Mouse (Mus musculus): ENCODE measurements around the gene Fgfr2.

Fgfr2 gene

DNA sequence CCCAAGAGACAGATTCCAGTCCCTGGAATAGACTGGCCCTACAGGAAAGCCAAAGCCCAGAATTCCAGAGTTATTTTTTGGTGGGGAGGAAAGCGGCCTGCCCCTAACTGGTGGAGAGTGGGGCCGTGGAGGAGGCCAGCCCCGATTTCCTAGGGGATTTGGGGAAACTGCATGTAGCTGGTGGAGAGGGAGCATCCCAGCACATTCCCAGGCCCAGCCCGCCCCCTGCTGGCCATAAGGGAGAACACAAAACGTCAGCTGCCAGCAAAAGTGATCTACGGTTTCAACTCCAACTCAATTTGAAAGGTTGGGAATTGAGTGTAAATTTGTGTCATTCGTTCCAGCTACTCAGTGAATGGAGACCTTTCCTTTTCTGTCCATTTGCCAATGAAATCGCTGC, 909.7 kb downstream of the Fgfr2 start:
- DNase-seq (ENCODE audit: low spot score) = peak; percentile 53

DNA sequence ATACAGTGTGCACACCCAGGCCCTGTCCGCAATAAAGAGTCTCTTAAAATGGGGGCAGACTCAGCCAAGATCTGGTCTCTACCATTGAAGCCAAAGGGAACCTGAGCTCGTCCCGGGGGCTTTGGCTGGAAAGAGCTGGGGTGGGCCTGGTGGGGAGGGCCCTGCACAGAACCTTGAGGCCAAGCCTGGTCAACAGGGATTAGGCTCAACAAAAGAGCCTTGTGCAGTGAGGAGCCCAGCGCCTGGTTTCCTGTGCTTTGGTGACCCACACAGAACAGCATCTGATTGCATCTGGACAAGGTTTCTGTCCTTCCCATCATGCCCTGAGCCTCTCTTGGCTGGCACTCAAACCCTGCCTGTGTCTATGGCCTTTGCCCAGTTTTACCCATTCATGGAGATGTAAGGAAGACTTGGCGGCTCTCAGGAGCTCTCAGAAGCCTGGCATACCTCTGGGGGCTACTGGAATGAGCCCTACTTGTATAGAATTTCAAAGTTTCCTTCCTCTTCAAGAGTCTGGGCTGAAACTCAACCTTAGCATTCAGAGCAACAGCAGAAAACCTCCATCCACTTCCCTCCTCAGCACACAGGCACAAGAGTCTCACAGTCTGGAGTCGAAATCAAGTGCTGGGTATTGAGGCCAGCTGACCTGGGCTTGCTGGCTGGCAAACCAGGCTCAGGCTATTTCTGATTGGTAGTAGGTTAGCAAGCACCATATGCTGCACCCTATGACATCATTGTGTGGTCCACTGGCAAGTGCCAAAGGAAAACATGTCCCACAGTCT, 911.0 kb downstream of the Fgfr2 start:
- DNase-seq (ENCODE audit: low spot score) = no peak

DNA sequence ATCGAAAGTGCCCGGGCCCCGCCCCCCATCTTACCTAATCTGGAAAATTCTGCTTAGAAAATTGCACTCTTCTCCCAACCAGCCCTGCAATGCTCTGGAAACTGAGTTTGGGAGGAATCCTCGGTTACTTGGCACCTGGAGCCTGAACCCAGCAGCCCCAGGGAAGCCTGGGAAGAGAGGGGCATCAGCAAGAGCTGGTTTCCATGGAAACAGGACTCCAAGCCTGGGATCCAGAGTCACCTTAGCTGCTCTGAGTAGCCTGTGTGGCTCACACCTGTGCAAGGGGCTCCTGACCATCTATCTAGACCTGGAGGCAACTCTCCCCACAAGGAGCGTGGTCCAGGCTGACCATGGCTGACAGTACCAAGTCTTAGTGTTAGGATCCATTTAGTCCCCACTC, 912.5 kb downstream of the Fgfr2 start:
- no peak for DNase-seq (ENCODE audit: low spot score)

DNA sequence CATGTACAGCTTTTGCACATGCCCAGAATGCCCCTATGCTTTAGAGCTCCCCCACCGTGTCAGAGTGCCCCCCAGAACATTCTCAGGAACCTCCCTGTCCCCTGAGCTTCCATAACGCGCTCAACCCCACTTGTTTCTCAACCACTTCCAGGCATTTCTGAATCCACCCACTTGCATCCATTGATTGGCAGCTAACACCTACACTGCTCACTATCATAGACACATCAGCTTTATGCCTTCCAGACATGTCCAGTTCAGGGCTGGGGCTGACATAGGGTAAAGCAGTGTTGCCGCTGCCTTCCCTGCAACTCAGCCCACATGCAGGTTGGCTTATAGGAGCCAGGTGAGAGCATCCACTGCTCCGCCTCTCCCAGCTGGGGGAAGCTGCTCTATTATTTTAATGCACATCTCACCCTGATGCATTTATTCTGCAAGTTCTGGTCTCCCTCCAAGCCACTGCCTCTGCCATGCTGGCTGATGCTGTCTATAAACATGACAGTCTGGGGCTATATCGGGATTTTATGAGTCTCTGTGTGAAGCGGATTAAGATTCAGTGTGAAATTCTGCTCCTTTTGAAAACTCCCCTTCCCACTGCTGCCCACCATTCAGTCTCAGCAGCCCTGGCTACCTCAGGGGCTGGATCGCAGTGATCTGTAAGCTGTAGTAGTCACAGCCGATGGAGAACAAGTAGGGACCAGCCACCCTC, 914.1 kb downstream of the Fgfr2 start:
- DNase-seq (ENCODE audit: low spot score) = peak; percentile 13

DNA sequence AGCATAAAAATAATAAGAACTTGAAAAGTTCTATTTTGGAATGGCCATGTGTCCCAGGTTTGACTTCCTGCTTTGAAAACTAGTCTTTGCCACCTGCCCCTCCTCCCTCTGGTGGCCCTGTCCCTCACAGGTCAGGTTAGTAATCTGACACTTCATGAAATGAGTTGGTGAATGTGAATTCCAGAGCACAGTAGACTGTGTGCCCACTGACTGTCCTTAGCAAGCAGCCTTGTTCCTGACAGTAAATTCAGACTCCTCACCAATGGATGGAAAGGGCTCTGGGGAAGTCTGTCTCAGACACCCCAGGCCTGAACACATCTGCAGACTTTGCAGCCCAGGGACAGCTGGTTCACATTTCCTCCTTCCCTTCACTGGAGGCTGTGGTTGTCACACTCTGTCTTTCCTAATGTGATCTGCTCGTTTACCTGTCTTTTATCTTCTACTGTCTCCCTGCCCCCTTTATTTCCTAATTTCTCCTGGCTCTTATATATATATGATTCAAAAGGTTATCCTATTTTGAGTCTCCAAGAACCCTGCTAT, 919.0 kb downstream of the Fgfr2 start:
- DNase-seq (ENCODE audit: low spot score) = no peak

DNA sequence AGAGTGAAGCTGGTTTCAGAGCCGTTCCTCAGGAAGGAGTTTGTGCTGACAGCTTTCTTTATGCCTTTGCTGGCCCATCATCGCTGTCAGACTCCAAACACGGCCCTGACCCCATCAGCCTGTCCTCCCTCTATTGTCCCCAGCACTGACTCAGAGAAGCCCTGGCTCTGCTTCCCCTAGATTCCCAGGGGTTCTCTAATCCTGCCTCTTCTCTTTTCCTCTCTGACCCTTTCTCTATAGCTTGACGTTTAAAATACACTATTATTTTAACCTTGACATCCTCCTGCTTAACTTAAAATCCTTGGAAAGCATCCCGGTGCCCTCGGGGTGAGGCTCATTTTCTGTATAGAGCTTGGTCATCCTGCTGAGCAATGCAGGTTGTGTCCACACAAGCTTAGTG, 923.5 kb downstream of the Fgfr2 start:
- no peak for DNase-seq (ENCODE audit: low spot score)

DNA sequence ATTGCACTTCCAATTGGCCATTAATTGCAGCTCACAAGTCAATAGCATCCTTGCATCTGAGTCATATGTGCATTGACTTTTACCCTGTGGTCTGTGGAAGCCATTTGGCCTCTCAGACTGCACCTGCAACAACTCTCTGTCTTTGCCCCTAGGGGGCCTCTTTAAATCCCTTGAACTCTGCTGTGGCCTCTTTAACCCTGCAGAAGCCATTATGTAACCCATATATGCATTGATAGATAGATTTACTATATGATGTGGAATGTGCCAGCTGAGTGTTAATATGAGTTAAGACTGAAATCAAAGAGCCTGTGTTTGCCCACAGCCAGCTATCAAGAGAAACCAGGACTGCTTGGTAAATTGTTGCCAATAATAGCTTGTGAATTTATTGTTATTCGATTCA, 924.3 kb downstream of the Fgfr2 start:
- DNase-seq (ENCODE audit: low spot score) = no peak

DNA sequence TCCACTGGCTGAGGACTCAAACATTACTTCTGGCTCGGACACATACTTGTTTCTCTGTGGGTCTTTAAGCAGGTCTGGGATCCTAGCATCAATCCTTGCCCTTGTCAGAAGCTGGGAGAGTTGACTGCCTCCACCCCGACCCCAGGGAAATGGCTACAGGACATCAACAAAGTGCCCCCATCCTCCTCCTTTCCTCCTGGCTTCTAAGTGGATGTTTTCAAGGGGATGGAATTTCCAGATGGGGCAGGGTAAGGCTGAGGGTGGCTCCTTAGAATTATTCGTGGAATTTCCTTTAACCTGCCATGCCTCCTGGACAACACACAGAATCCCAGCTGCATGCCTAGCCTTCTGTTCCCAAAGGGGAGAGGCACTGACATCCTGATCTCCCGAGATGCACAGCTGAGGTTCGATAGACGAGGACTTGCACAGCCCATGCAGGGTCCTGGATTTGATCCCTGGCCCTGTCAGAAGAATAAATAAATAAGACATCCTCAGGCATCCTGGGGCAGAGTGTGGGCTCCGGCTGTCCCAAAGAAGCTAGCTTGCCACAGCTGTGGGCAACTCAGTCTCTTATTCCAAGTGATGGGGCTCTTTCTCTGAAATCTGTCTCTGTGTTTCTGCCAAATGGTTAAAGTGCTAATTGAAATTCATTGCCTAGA, 925.2 kb downstream of the Fgfr2 start:
- DNase-seq (ENCODE audit: low spot score) = no peak

DNA sequence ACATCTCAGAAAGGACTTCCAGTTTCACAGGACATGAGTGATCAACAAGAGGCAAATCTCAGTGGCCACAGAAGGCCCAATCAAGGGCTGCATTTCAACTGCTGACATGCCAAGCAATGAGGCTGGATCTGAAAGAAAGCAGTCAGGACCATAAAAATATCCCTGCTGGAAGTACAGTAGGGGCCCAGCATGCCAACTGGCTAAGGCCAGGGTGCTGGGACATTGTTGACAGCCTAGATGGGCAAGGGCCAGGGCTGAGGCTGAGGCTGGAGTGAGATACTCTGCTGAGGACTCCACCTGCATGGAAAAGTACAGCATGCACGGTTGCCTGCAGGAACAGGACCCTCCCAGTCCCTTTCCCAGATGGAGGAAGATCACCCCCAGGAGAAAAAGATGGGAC, 926.6 kb downstream of the Fgfr2 start:
- no peak for DNase-seq (ENCODE audit: low spot score)

DNA sequence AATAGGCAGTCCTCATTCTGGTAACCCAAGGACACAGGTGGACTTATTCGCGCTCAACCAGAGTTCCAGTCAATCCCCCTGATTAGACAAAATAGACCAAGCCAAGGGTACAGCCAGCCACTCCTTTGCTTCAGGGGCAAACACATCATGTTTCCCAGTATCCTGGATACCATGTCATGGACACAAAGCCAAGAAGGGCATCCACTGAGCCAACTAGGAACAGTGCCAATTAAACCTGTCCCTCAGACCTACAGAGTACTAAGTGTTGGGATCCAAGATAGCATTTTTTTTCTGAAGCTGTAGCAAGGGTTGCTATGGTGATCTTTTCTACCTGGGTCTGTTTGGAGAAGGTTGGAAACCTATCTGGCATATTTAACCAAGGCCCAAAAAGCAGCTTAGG, 929.5 kb downstream of the Fgfr2 start:
- no peak for DNase-seq (ENCODE audit: low spot score)

DNA sequence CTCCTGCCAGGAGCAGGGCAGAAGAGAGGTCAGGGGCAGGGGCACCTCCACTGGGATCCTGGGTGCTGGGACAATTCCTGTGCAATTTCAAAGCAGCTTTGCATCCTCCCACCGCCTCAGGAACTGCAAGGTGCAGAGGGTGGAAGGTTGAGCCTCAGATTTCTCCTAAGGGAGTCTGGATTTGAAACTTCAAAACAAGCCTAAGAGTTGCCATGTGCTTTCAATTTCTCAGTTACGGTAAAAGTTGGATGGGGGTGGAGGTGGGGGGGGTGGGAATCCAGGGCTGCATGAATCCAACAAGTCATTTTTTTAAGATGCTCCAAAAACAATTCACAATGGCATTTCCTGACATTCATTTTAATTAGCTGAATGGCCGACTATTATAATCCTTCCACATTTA, 935.7 kb downstream of the Fgfr2 start:
- no peak for DNase-seq (ENCODE audit: low spot score)

DNA sequence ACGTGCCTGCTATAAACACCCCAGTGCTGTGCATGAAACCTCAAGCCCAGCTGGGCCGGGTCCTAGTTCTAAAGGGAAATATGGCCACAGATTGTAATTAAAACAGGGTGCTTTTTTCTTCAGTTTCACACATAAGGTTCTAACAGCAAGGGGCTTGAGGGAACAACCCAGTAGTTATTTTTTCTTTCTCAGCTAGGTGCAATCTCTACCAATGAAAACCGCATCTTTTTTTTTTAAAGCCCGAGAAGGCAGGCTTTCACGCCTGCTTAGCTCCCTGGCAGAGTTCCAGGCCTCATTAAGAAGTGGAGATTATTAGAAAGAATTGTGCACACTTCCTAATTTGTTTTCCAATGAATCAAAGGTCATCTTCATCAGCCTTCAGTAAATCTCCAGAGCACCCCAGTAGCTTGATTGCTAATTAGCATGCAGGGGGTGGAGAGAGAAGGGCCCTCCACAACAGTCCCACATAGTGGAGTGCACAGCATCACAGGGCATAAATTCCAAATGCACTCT, 939.2 kb downstream of the Fgfr2 start:
- DNase-seq (ENCODE audit: low spot score) = no peak

DNA sequence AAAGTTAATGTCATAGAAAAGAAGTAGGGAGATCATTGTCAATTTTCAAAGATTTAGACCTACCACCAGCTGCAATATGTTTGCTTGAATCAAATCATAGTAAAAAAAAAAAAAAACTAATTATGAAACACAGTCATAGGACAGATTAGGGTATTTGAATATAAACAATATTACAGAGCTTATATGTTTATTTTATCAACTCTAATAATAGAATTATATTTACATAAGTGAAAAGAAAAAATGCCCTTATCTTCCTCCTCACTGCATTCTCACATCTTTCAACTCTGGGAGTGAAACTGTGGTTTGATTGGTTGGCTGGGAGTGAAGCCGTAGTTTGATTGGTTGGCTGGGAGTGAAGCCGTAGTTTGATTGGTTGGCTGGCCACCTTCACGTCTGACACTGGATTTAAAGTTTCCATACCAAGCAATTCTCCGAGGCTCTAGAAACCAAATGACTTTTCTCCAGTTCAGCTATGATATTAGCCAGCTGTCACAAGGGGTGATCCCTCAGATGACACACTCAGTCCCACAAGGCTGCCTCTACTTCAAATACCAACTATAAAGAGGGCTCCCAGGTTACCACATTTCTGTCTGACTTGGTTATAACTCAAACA, 941.5 kb downstream of the Fgfr2 start:
- no peak for DNase-seq (ENCODE audit: low spot score)

DNA sequence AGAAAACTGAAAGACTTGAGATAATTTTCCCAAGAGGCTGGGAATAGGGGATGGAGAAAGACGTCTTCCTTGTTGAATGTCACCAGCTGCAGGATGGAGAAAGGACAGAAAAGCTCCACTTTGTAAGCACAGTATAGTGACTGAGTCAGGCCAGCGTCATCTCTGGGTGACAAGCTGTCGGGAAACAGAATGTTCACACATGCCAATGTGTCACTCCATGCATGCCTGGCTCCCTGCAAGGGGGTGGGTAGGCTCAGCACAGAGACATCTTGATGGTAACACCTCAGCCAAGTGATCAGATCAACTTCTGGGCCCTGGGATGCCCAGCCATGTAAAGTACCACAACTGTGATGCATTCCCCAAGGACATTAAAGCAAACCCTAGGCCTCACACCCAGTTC, 942.1 kb downstream of the Fgfr2 start:
- DNase-seq (ENCODE audit: low spot score) = no peak

DNA sequence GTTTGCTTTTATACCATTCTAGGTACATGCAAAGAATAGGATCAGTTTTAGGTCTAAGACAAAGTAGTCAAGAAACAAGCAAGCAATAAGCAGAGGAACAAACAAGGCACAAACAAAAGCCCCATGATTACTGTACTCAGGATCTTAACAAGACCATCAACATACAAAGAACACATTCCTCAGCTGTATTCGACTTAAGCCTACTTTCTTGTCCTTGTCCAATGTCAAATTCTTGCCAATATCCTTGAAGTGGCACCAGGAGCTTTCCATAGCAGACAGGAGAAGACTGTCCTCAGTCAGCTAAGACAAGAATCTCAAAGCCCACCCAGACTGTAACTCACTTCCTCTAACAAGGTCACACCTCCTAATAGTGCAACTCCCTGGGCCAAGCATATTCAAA, 944.1 kb downstream of the Fgfr2 start:
- DNase-seq (ENCODE audit: low spot score) = no peak

DNA sequence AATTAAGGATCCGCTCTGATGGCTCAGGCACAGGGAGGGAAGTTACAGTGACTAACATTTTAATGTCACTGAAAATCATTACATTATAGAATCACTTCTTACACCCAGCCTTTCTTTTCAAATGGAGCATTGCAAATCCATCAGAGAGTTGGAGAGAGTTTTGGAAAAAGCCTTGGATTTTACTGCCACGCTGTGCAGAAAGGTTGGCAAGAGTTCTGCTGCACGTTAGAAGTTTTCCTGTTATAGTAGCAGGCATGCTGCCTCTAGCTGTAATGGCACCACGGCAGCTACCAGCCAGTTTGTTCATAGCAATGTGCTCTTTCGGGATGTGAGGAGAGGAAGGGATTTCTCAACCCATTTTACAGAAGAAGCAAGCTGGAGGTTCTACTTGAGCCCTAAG, 948.4 kb downstream of the Fgfr2 start:
- DNase-seq (ENCODE audit: low spot score) = no peak

DNA sequence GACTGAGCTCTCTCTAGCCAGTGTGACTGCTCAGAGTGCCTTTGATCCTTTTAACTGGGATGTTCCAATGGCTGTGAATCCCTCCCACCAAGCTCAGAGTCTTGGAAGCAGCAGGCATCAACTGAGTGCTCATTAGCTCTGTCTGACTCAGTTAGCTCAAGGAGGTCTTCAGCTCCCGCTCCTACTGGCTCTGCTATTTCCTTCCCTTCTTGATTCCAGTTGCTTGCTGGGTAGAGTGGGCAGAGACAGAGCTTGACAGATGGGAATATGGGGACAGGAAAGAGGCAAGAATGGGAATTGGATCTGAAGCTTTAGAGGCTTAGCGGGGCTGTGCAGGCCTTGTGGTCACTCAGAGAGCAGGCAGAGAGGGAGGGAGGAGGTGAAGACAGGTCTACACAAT, 948.9 kb downstream of the Fgfr2 start:
- DNase-seq (ENCODE audit: low spot score) = no peak

DNA sequence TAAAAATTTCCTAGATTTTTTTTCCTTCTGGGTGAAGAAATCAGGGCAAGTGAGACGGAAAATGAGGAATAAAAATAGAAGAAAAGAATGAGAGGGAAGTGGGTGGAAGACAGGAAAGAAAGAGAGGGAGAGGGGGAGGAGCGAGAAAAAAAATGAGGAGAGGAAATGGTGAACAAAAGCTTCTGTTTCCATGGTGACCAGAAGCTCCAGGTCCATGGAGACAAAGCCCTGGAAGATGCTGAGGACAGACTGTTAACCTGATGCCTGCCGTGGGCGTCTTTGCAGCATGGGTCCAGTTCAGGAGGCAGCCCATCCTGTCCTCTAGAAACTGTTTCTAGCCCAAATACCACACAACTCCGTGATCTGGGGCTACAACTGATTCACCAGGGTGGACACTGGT, 950.9 kb downstream of the Fgfr2 start:
- DNase-seq (ENCODE audit: low spot score) = no peak

DNA sequence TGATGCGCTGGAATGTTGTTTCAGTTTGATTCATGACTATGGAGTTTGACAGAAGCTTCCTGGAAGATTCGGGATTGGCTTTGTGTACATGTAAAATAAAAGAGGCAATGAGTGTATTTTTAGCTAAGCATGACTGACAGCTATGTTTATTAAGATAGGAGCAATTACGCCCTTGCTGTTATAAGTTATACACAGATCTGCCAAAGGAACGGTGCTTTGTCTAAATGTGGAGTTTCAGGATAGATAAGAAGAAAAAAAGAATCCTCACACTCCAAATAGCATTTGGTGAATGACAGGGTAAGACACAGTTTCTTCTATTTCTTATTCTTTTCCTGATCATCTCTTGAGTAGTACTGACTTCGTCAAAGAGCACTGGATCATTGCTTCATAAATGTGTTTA, 951.4 kb downstream of the Fgfr2 start:
- no peak for DNase-seq (ENCODE audit: low spot score)

DNA sequence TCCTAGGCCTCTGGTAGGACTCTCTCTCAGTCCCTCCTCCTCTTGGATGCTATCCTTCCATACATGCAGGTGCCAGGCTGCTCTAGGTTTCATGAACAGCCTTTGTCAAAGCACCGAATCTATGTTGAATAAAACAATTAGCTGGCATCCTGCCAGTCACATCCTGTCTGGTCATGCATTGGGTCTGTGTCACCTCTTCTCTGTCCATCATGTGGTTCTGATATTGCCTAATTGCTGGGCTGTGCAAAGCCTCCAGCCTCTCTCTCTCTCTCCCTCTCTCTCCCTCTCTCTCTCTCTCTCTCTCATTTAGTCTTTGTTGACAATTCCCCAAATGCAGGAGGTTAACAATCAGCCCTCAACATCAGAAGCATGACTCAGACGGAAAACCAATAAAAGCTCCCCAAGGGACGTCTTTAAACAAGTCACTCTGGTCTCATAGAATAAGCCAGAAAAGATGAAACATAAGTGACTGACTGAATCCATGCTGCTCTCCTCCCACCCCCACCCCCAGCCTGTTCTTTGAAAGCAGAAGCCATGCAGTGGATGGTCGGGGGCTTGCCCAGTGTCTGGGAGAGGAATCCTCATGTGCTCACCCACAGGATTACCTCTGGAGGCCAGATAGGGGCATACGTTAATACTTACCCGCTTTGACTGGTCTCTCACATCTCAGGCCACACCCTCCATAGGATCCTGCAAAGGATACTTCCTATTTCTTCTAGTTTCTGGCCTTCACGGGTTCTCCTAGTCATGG, 953.6 kb downstream of the Fgfr2 start:
- DNase-seq (ENCODE audit: low spot score) = no peak

DNA sequence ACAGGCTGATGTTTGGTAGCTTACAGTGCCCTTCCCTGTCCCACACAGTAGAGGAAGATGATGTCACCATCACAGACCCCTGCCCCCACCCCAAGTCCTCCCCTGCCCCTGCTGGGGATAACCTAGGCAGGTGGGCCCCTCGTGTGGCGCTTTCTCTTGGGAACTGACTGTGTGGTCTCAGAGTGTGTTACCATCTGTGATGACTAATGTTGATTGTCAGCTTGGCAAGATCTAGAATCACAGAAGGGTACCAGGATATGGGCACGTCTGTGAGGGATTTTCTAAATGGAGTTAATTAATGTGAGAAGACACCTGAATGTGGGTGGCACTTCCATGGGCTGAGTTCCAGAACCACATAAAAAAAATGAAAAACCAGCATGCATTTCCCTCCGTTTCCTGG, 955.9 kb downstream of the Fgfr2 start:
- DNase-seq (ENCODE audit: low spot score) = no peak

DNA sequence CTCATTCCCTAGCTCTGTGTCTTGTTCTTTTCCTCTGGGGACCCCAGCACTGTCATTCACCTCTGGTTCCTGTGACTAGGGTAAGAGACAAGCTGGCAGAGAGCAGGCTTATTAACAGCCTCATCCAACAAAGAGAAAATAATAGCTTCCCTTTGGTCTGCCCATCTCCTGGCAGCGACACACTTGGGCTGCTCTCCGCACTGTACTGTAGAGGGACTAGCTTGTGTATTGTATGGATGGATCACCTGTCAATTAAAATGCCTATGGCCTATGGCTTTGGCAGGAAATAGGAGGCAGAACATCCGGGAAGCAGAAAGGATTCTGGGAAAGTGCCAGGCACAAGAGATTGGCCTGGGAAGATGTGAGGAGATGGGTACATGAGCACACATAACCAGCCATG, 960.9 kb downstream of the Fgfr2 start:
- no peak for DNase-seq (ENCODE audit: low spot score)
